Mouse (Mus musculus) myocyte (in vitro differentiated cells): ENCODE results near the gene Rcc2.

ENCODE experiments used
- CEBPB ChIP-seq: IDR thresholded peaks from 2 replicates; pipeline ENCODE4 v1.6.1; 2011; ENCODE audit warnings: mild to moderate bottlenecking, moderate library complexity; ENCODE audit not compliant: poor library complexity, insufficient read depth, severe bottlenecking
- E2F4 ChIP-seq: IDR thresholded peaks from one replicate; pipeline ENCODE4 v1.6.1; 2011; ENCODE audit warnings: mild to moderate bottlenecking, control low read depth, moderate library complexity; ENCODE audit not compliant: insufficient read depth
- MAX ChIP-seq: IDR thresholded peaks from one replicate; pipeline ENCODE4 v1.6.1; 2011; ENCODE audit warnings: low read depth, mild to moderate bottlenecking, control low read depth
- MYOD1 ChIP-seq, 3 experiments: IDR thresholded peaks; one replicate each; pipeline ENCODE4 v1.6.1; 2011; ENCODE audit warnings: control low read depth in 2 of 3, low read depth in 2 of 3, mild to moderate bottlenecking in 2 of 3, moderate library complexity in 1 of 3; ENCODE audit not compliant: insufficient read length in 2 of 3, control insufficient read depth in 1 of 3
- MYOG ChIP-seq, 3 experiments: IDR thresholded peaks; one replicate each; pipeline ENCODE4 v1.6.1; 2011; ENCODE audit warnings: control low read depth in 2 of 3, low read depth in 2 of 3, mild to moderate bottlenecking in 2 of 3; ENCODE audit not compliant: insufficient read length in 2 of 3, control insufficient read depth in 1 of 3, insufficient read depth in 1 of 3
- POLR2A ChIP-seq: IDR thresholded peaks from one replicate; pipeline ENCODE4 v1.6.1; 2011; ENCODE audit warnings: low read depth, mild to moderate bottlenecking, control low read depth, moderate library complexity; ENCODE audit not compliant: insufficient read length
- POLR2AphosphoS2 ChIP-seq: IDR thresholded peaks from one replicate; pipeline ENCODE4 v1.6.1; 2011; ENCODE audit warnings: low read depth, control low read depth; ENCODE audit not compliant: insufficient read length
- SRF ChIP-seq: IDR thresholded peaks from one replicate; pipeline ENCODE4 v1.6.1; 2011; ENCODE audit warnings: low read depth; ENCODE audit not compliant: control insufficient read depth, insufficient read length
- TCF12 ChIP-seq: IDR thresholded peaks from one replicate; pipeline ENCODE4 v1.6.1; 2011; ENCODE audit warnings: mild to moderate bottlenecking, control low read depth; ENCODE audit not compliant: poor library complexity, insufficient read depth, severe bottlenecking
- USF1 ChIP-seq: IDR thresholded peaks from one replicate; pipeline ENCODE4 v1.6.1; 2011; ENCODE audit warnings: low read depth, mild to moderate bottlenecking, control low read depth, moderate library complexity

DNA sequence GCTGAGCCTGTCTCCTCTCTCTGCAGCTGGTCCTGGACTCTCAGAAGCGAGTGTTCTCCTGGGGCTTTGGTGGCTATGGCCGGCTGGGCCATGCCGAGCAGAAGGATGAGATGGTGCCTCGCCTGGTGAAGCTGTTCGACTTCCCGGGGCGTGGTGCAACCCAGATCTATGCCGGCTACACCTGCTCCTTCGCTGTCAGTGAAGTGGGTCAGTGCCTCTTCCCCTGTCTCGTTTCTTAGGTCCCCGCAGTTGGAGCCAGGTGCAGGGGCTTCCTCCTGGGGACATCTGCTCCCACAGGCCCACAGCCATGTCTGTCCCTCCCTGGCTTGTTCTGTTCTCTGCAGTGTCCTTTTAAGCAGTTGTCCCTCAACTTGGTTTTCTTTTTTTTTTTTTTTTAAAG lies 16.7 kb downstream of the Rcc2 start:
- TF ChIP-seq MAX (no peak), POLR2A (peak; percentile 5), USF1 (no peak), CEBPB (no peak), E2F4 (no peak), MYOD1 (IDR thresholded peaks at IDR 0.05; ENCODE audit: control insufficient read depth in 1 of 3, insufficient read length in 2 of 3, low read depth in 2 of 3) (no peak), SRF (no peak), TCF12 (no peak), POLR2AphosphoS2 (peak; percentile 41), MYOG (IDR thresholded peaks at IDR 0.05; ENCODE audit: control insufficient read depth in 1 of 3, insufficient read depth in 1 of 3, insufficient read length in 2 of 3, low read depth in 2 of 3) (no peak)
